Mouse (Mus musculus) ES-E14 (cell line): ENCODE results near the gene 1700001O22Rik. TPM values are rescaled to one million over a fixed set of nuclear protein-coding genes. Genes with fewer than 3 reads are reported as not detected.

Source experiments
- DNase-seq: peaks from one replicate; pipeline ENCODE4 v3.0.0-alpha.2; 2013; ENCODE audit warnings: low read depth, low spot score
- H3K27ac ChIP-seq: 2 replicates; pipeline ENCODE4 v1.5.1; 2012; ENCODE audit warnings: low read depth, mild to moderate bottlenecking, low read length, moderate library complexity, mixed read lengths; ENCODE audit not compliant: poor library complexity, insufficient read depth, severe bottlenecking
- H3K36me3 ChIP-seq: 2 replicates; pipeline ENCODE4 v1.6.1; 2012; ENCODE audit warnings: mild to moderate bottlenecking, low read length, moderate library complexity, mixed read lengths; ENCODE audit not compliant: control insufficient read depth, poor library complexity, insufficient read depth, severe bottlenecking
- H3K4me1 ChIP-seq, 2 experiments: fragments of 150-350 bp in 1 of 2; sonication (generic) in 1 of 2; 2 replicates each; pipeline ENCODE4 v1.6.1; 2012; ENCODE audit warnings: low read length in 2 of 2, mild to moderate bottlenecking in 1 of 2, mixed read lengths in 1 of 2; ENCODE audit not compliant: control insufficient read depth in 2 of 2, insufficient read depth in 2 of 2, poor library complexity in 1 of 2
- H3K4me3 ChIP-seq, 2 experiments: fragments of 150-350 bp in 1 of 2; sonication (generic) in 1 of 2; 2 replicates each; pipeline ENCODE4 v1.5.1; 2012; ENCODE audit warnings: low read length in 2 of 2, low read depth in 1 of 2, mild to moderate bottlenecking in 1 of 2, mixed read lengths in 1 of 2; ENCODE audit not compliant: insufficient read depth in 1 of 2, poor library complexity in 1 of 2, severe bottlenecking in 1 of 2
- H3K9ac ChIP-seq: 2 replicates; pipeline ENCODE4 v1.6.1; 2012; ENCODE audit warnings: low read depth, mild to moderate bottlenecking, low read length, mixed read lengths; ENCODE audit not compliant: poor library complexity, insufficient read depth, severe bottlenecking
- H3K9me3 ChIP-seq: fragments of 150-350 bp; sonication (generic); 2 replicates; pipeline ENCODE4 v1.6.1; 2012; ENCODE audit warnings: low read depth, mild to moderate bottlenecking, low read length; ENCODE audit not compliant: control insufficient read depth, insufficient read depth
- CHD2 ChIP-seq: IDR thresholded peaks from 2 replicates; pipeline ENCODE4 v1.6.1; 2014; ENCODE audit warnings: mild to moderate bottlenecking, low read depth, low read length, inconsistent platforms
- HCFC1 ChIP-seq: IDR thresholded peaks from 2 replicates; pipeline ENCODE4 v1.6.1; 2012; ENCODE audit warnings: low read length, inconsistent platforms, borderline replicate concordance; ENCODE audit not compliant: insufficient read depth
- MAFK ChIP-seq: IDR thresholded peaks from 2 replicates; pipeline ENCODE4 v1.6.1; 2014; ENCODE audit warnings: mild to moderate bottlenecking, low read depth, low read length, inconsistent platforms; ENCODE audit not compliant: insufficient read depth
- ZC3H11A ChIP-seq: IDR thresholded peaks from 2 replicates; pipeline ENCODE4 v1.6.1; 2012; ENCODE audit warnings: low read depth, mild to moderate bottlenecking, inconsistent platforms, low read length, borderline replicate concordance
- ZNF384 ChIP-seq: IDR thresholded peaks from 2 replicates; pipeline ENCODE4 v1.6.1; 2012; ENCODE audit warnings: low read depth, low read length, inconsistent platforms
- in situ Hi-C, 2 experiments: fragments of 600-800 bp; cut with MboI; formaldehyde crosslinking; loops; one replicate each; pipeline ENCODE4 v1.15.1; 2025; ENCODE audit warnings: low sequenced_read_pairs in 2 of 2, inconsistent platforms in 1 of 2; ENCODE audit not compliant: unreplicated experiment in 2 of 2
- total RNA-seq: library from RNA; depleted of rRNA; stranded (reverse); fragments of 300-350 nt; gene quantifications from 2 replicates; pipeline ENCODE4 v1.2.3, GENCODE M21; 2012

Gene 1700001O22Rik
- total RNA-seq, 1 experiment = 1.9 TPM

DNA sequence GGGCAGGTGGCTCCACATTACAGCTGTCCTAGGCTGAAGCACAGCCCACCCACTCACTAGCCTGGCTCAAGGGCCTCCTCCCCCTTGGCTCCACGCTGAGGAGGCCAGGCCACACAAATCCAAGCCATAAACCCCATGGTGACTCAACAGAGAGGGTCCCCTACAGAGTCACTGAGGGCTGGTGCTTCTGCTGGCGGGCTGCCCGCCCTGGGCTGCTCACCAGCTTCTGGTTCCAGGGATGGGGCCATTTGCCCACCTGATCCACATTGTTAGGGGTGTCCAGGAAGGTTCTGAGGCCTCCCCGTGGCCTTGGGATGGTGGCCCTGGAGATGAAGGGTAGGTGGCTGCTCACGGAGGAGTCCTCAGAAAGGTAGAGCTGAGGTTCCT, 7.6 kb downstream of the 1700001O22Rik start:
- in situ Hi-C loops = loop anchor here (25.0 kb wide), 1 partner anchor 334 kb away; the partner anchor contains the start of gene Ier5l (in 2 of the 2)
- Histone ChIP-seq H3K4me1 (peaks cover 0 to 14% of the 10 kb centered on the region in 2 experiments; a peak in 1 of 4 replicates), H3K9ac (no peak overlapping the region), H3K4me3 (no peak overlapping the region), H3K9me3 (no peaks in the 10 kb centered on the region), H3K36me3 (no peaks in the 10 kb centered on the region), H3K27ac (no peak overlapping the region)
- DNase-seq = no peak
- no peak for TF ChIP-seq HCFC1
- no peak for TF ChIP-seq ZC3H11A
- no peak for TF ChIP-seq ZNF384
- TF ChIP-seq CHD2 = no peak
- no peak for TF ChIP-seq MAFK

DNA sequence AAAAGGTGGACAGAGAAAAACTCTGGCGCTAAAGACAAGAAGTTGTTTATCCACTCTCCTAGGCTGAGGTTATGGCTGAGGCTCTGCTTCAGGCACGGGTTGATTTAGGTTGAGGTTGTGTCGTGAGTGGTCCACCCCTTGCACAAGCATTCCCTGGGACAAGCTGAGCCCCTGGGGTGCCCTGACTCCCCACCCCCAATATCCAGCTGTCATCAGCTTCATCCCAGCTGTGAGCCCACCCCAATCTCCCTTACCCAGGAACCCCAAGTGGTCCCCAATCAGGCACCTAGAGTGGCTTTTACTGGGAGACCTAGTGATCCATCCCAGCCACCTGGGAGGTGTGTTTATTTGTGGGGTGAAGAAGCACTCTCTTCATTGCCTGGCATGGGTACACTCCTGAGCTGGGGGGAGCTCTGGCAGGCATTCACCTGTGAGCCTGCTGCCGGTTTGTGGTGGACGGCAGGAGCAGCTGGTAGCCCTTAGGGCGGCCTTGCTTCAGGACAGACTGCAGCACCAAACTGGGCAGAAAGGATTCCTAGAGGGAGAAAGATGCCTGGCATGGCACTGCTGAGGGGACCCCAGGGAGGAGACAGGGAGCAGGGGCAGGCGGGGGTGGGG, 8.1 kb downstream of the 1700001O22Rik start:
- no peak overlapping the region for H3K9ac ChIP-seq

DNA sequence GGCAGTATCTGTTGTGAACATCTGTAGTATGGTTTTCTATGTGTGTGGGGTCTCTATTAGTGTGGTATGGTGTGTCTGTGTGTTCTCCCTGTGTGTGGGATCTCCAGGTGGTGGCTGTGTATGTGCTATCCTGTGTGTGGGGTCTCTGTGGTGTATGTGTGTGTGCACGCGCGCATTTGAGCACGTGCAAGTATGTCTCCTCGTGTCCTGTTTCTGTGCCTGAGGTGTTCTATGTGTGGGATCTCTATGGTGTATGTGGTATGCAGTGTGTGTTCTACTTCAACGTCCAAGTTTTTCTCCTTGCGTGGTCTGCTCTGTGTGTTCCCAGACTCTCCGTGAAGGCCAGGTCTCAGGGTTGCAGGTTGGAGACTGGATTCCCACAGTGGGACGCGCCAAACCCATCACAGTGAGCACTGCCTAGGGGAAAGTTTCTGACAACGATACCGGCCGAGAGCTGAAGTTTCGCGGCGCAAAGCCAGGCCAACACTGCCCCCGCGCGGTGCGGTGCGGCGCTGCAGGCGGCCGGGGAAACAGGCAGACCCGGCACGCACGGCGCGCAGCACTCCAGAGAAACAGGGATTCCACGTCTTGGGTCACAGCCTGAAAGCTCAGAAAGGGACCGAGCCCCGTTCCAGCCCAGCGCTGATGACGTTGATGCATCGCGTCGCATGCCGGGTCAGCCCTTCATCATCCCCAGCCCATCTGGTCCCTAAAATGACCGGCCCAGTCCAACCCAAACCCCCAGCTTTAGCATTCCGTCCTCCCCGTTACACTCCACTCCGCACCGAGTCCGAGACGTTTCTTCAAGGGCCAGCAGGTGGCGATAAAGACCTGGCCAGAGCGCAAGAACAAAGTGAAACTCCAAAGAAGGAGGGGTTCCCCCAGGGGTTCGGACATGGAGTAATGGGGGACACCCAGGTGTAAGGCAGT, 9.0 kb downstream of the 1700001O22Rik start:
- TF ChIP-seq ZC3H11A (peak; percentile 85), CHD2 (no peak), MAFK (no peak)
- no peak overlapping the region; the same call in 1 of the 2 replicates for H3K27ac ChIP-seq

More for the DNA sequence above, 8.1 kb downstream of the 1700001O22Rik start:
- no peak for DNase-seq
- peaks cover 0 to 14% of the 10 kb centered on the region in 2 experiments; a peak in 1 of 4 replicates for H3K4me1 ChIP-seq
- no peak overlapping the region for H3K27ac ChIP-seq
- in situ Hi-C loops = loop anchor here (25.0 kb wide), 1 partner anchor 333 kb away; the partner anchor contains the start of gene Ier5l (in 2 of the 2)
- no peaks in the 10 kb centered on the region for H3K9me3 ChIP-seq
- H3K4me3 ChIP-seq = no peak overlapping the region
- H3K36me3 ChIP-seq = no peaks in the 10 kb centered on the region
- no peak for TF ChIP-seq MAFK
- TF ChIP-seq ZC3H11A = no peak
- no peak for TF ChIP-seq HCFC1
- TF ChIP-seq ZNF384 = no peak
- TF ChIP-seq CHD2 = no peak

DNA sequence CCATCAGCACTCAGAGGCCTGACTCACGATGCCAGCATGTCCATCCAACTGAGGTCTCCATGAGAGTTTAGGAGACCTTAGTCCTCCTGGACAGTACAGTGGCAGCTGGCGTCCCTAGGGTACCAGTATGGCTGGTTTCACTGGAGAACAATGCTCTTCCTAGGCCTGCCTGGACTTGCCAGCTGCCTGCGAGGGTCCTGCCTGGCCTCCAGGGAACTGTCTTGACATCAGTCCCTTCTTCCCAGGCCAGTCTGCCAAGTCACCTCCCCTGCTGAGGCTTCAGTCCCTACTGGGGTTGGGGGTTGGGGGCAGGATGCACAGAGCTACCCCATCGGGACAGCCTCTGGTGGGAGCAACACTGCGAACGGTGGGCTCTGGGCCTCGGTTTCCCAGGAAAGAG, 11.4 kb downstream of the 1700001O22Rik start:
- Histone ChIP-seq H3K9me3 (no peaks in the 10 kb centered on the region), H3K4me1 (peaks cover 0 to 12% of the 10 kb centered on the region in 2 experiments; a peak in 1 of 4 replicates), H3K4me3 (no peak overlapping the region), H3K27ac (no peak overlapping the region), H3K9ac (no peak overlapping the region), H3K36me3 (no peaks in the 10 kb centered on the region)
- DNase-seq = no peak
- in situ Hi-C loops = loop anchor here (25.0 kb wide), 1 partner anchor 330 kb away; the partner anchor contains the start of gene Ier5l (in 2 of the 2)
- TF ChIP-seq HCFC1 = no peak
- no peak for TF ChIP-seq MAFK
- TF ChIP-seq ZC3H11A = no peak
- TF ChIP-seq ZNF384 = no peak
- TF ChIP-seq CHD2 = no peak

More for the DNA sequence above, 9.0 kb downstream of the 1700001O22Rik start:
- DNase-seq = no peak
- no peaks in the 10 kb centered on the region for H3K9me3 ChIP-seq
- in situ Hi-C loops = loop anchor here (25.0 kb wide), 1 partner anchor 332 kb away; the partner anchor contains the start of gene Ier5l (in 2 of the 2)
- no peaks in the 10 kb centered on the region for H3K36me3 ChIP-seq
- peaks cover 0 to 14% of the 10 kb centered on the region in 2 experiments; a peak in 1 of 4 replicates for H3K4me1 ChIP-seq
- peak overlapping the region; percentile 67 for H3K9ac ChIP-seq
- H3K4me3 ChIP-seq = peak overlapping the region; percentile 66 to 72
